Mouse (Mus musculus) cerebellum, postnatal 4 days (tissue): Measurements from ENCODE around the gene Cd5.

Source experiments
- DNase-seq, 2 experiments: peaks; one replicate each; pipeline ENCODE4 v3.0.0; 2022; ENCODE audit warnings: low spot score in 2 of 2, mixed read lengths in 1 of 2

The Cd5 gene

DNA sequence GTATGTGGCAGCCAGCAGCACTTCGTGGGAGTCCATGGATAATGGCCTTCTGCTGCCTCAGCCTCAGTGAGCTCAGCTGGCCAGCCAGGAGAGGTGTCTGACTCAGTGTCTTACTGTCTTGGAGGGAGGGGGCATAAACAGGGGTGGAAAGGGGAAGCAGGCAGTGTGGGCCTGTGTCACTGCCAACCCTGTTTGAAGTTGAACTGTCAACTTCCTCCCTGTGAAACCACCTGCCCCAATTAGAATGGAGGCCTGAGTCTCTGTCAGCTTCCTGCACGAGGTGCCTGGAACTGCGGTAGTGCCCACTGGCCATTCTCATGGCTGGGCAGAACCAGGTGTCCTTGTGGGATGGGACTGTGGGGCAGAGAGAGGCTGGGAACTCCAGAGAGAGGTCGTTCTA, at the start of gene Cd5:
Gene Cd5 (minus strand): TSS at position 192 of the 400 bp plus-strand sequence.
- DNase-seq: no peak

DNA sequence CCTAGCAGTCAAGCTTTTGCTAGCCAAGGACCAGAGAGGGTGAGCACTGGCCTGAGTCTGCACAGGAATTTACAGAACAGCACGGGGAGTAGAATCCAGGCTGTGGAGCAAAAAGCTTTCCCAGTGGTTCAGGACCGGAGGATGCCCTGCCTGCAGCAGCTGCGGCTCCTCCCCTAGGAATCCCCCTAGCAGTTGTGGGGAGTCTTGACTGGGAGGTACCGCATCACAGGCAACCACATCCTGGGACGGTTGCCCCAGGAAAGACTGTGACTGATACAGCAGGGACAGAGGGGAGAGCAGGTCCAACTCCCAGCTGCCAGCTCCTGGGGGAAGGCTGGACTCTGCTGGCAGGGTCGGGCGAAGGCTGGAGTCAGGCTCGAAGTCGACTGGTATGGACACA, 49.4 kb upstream of the Cd5 start:
- no peak for DNase-seq

DNA sequence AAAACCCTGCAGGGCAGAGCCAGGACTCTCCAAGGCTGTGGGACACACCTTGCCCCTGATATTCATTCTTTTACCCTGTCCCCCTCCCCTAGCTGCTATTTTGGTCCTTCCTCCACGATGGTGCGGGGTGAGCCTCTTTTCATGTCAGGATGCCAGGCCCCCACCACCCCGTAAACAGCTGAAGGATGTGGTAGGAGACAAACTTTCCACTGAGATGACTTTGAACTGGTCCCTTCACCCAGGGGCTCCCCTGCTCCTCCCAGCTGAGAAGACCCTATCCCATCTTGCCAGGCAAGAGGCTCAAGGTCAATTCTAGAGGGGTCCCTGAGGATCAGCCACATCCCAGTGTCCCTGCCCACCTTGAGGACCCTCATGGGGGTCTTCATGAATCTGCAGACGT, 48.6 kb upstream of the Cd5 start:
- DNase-seq: no peak

DNA sequence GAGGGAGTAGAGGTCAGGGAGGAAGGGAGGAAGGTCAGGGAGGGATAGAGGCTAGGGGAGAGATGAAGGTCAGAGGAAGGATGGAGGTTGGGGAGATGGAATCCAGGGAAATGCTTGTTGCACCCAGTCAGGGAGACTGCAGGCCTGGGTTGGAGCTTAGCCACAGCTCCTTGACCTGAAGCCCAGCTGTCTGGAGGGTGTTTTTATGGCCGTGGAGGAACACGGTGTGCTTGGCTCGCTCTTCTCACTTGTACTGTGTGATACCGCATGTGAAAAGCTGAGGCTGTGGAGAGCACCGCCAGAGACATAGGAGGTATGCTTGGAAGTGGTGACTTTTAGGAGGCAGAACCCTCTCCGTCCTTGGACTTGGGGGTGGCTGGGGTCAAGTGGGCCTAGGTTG, 48.0 kb upstream of the Cd5 start:
- no peak for DNase-seq

DNA sequence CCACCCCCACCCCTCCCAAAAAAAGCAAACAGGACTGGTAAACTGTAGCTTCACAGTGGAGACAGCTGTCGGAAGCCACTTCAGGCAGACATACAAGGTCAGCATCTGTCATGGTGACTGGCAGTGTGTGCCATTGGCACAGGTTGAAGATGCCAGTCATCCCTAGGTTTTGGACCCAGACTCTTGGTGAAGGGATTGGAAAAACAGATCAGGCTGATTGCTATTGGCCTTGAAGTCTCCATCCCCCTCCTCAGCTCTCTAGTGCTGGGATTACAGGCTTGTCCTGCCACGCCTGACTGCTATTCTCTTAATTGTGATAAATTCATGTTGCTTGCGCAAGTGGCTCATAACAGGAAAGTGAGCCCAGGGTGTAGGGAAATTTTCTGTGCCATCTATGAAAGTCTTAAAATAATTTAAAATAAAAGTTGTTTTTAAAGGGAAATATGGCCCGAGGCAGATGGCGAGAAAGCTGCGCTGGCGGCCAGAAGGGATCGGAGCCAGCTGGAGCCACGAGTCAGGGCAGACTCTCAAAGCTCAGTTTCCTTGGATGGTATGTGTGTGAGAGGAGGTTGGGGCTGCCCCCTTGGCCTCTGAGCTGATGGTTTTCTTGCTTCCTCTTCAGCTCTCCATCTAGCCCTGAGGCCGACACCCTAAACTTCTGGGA, 46.1 kb upstream of the Cd5 start:
- DNase-seq: peak in 1 of 2 experiments; percentile 42

DNA sequence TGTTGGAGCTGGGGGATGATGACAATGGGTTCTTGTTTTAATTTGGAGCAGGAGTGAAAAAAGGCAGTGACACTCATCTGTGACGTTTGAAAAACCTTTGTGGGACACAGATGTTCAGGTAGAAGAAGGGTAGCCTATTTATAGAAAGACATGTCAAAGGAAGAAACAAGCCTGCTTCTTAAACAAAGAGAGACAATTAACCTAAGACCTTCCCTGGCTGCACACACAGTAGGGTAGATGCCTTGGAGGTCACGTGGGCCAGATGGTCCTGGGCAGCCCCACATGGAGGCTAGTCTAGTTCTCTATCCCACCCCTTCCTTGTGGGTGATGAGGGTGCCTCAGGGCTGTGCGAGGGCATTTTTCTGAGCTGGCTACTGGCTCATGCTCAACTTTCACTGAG, 45.3 kb upstream of the Cd5 start:
- no peak for DNase-seq

DNA sequence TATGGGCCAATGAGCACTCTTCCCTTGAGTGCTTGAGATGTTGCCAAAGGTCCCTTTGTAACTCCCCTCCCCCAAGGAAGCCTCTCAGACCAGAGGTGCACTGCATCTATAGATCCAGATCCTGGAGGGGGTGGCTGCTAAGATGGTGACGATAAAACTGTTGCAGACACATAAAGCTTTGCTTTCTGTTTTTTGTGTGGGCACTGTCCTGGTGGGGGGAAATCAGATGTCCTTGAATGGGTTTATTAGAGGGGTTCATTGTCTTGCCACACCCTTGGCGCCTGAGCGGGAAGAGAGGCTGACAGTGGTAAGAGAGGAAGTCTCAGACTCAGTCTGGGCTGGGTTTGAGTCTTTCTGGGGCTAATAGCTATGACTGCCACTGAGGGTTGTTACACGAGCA, 44.4 kb upstream of the Cd5 start:
- no peak for DNase-seq

DNA sequence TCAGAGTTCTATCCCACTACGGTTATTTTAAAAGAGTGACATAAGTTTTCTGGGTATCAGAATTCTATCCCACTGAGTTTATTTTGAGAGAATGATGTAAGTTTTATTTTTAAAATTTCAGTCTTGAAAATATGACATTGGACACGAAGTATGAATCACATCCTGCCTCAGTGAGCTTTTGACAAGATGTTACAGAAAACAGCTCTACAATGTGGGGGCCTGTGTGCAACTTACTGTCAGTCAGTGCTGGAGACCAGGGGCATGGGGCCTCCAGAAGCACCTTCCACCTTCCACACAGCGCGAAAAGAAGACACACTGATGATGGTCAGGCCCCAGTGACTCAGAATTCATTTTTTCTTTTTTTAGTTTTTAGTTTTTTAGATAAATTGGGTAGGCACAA, 42.8 kb upstream of the Cd5 start:
- DNase-seq: no peak

DNA sequence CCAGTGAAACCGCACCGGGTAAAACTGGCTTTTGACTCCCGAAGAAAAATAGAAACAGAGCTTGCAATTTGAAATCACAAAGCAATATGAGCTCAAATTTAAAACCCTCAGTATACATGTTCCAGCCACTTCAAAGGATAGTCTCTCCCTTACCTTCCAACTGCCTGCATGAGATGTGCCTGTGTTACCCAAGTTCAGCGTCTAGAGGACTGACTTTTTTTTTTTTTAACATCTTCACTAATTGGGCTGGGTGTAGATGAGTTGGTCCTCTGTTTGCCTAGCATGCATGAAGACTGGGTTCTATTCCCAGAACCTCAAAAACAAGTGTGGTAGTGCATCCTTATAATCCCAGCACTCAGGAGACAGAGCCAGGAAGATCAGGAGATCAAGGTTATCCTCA, 38.1 kb upstream of the Cd5 start:
- no peak for DNase-seq

DNA sequence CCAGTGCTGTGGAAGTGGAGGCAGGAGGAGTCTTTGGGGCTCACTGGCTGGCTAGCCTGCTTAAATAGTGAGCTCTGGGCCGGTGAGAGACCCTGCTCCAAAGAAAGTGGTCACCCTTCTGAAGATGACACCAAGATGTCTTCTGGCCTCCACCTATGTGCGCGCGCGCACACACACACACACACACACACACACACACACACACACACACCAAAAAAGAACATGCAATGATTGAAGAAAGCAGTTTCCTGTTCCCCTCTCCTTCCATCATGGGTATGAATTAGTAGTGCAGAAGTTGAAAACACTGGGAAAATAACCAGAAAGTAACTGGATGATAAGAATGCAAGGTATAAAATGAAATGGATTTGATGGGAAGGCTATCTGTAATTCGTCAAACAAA, 35.3 kb upstream of the Cd5 start:
- no peak for DNase-seq

DNA sequence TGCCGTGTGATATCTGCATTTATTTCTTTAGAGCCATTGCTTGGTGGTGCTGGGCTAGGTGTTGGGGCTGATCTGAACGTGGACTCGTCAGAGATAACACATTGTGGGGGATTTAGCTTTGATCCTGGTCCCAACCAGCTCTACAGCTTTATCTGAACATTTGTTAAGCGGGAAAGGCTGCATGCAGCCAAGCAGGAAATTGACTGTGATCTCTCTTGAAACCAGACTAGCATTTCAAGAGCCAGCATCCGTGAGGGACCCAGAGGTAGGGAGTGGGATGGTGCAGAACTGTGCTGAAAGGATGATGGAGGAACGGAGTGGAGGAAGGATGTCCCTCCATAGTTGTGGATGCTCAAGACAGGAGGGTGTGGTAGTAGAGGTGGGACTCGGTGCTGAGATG, 34.6 kb upstream of the Cd5 start:
- no peak for DNase-seq

DNA sequence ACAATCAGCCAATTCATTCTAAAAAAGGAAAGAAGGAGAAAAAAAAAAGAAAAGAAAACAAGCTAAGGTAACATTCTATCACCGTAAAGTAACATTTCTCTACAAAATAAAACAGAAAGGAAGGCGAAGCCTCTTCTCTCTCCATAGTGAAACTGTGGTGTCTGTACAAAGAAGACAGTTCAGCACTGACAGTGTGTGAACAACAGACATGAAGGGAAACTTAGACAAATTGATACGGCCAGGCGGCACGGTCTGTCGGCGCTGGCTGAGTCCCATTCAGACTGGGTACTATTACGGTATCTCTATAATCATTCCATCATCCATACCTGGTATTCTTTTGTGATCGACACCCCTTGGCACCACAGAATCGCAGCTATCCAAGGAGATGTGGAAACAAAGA, 34.1 kb upstream of the Cd5 start:
- DNase-seq: no peak

DNA sequence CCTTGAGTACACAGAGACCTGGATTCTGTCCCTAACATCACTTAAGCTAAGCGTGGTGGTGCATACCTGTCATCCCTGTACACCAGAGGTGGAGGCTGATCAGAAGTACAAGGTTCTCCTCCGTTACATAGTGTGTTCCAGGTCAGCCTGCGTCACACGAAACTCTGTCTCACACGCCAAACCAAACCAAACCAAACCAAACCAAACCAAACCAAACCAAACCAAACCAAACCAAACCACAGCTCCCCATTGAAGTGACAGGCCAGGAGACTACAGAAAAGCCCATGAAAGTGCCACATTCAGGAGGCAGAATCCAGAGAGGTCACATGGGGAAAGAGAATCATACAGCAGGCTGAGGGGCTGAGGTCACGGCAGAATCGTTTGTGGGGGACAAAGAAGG, 33.2 kb upstream of the Cd5 start:
- no peak for DNase-seq

DNA sequence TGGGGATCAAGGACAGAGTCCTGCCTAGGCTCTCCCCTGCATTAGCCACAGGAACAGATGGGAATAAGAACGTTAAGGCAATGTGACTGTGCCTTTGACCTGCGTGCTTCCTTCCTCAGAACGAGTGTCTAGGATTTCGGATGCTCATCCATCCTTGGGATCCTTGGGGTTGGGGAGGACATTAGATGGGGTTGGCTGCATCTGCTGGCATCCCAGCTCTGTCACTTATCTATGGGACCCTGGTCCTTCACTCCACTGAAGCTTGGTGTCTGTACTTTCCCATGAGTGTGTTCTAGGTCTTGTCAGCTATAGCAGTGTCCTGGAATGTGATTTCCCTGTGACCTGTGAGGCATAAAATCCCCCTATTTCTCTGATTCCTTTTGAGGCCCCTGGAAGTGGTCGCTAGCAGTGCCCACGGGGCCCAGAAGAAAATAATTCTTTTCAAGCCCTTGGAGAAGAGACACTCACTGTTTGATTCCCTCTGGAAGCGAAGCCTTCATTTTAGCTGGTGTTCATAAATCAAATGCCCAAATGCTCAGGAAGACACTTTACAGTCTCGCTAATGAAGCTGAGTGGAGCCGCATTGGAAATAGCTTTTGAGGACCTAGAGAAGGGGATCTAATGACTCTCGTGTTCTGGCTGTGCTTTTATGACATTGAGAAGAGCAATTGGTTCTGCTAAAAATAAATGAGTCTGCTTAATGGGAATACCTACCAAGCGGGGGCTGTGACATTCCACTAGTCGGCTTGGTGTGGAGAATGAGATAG, 30.8 kb upstream of the Cd5 start:
- no peak for DNase-seq

DNA sequence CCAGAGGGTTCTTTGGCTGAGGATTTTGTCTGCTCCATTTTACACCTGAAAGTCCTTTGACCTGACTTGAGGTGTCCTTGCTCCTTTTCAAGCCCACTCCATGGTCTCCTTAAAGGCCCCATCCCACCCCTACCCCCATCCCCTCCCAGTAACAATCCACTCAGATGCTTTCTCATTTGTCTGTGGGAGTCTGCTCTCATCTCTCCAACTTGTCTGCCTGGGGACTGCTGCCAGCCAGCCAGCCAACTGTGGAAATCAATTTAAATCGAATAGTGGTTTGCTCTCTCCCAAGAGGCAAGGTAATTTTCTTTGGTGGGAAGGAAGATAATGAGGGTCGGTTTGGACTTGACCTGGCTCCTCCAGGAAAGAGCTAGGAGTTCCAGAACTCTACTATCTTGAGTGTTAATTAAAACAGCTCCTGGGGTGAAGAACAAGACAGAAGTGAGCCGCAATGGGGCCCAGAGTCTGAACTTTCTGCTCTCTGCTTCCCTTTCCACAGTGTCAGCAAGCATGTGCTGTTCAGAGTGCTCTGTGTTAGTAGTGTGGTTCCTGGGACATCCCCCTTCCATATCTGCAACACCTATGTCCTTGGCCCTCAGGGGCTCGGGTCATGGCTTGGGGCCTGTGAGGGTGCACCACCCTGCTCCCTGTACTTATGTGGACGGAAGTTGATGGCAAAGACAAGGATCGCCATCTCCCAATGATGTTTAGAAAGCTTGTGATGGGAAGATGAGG, 30.1 kb upstream of the Cd5 start:
- no peak for DNase-seq

DNA sequence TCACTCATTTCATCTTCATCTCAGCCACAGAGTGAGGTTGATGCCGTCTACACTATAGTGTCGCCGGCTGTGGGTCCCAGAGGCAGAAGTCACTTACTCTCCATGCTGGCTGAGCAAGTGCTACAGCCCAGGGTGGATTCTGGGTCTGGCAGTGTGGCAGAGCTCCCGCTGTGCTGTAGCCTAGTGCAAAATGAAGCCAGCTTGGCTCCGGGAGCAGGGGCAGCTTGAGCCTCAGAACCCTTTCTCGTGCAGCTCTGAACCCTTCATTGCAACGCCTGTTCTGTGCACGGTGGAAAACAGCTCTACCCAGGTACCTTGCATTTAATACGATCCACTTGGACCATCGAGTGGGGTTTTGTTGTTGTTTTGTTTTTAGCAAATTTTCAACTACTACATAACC, 28.8 kb upstream of the Cd5 start:
- peak in 1 of 2 experiments; percentile 40 for DNase-seq

DNA sequence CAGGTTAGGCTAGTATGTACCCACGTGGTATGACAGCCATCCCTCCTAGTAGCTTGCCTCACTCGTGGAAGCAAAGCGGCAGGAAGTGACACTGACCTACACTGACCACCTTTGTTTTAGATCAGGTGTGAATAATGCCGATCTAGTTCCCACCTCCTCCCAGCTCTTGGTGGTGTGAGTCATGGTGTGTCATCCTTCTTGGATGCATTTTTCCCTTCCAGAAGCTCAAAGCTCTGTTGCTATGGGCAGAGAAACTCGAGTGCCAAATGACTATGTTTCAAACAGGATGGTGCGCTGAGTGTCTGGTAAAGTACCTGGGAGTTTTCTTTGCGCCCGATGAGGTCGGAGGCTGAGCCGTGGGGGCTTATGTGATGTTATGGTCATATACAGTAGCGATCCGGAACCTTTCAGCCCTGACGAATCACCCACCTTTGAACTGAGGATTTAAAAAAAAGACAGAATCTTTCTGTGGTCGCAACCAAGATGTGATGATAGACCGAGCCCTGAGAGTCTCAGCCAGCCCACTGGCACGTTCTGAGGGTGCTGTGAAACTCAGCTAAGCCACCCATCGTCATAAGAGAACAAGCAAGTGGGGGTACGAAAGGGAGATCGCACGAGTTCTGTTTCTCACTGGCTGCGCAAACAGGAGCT, 24.7 kb upstream of the Cd5 start:
- DNase-seq: no peak

DNA sequence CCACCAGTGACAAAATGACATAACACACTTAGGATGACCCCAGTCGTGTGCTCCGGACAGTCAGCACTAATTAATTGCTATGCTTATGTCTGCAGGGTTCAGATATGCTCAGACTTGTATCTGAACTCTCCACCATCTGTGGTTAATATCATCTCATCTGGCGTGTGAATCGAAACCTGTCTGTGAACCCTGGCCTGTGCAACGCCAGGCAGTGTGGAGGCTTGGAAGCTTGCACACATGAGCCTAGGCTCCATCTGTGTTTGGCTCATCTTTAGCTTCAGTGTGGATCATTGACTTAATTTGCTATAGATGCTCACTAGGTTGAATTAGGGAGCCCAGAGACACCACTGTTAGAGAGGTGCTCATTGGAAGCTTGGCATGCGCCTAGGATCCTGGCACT, 23.7 kb upstream of the Cd5 start:
- DNase-seq: no peak

DNA sequence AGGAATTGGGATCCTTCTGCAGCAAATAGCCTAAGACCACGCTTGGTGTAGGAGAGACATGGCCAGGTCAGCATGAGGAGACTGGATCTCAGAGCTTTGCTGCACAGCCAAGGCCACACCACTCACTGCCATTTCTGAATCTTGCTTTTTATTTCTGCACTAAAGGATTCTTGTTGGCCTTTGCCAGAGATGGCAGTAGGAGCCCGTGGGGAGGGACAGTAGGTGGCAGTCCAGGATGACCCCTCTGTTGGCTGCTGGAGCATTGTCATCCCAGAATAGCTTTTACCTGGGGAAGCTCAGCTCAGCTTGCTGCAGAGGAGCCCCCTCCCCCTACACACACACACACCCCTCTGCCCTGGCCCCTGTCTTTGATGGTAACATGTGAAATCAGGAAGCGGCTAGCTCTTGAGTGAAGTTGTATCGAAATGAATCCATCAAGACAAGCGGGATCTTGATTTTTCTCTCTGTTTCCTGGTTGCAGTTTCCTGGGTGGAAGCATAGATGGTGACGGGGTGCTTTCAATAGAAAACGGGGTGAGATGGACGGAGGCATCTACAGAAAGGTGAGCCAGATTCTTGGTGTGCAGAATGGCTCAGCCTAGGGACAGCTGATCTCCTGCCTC, 23.1 kb upstream of the Cd5 start:
- no peak for DNase-seq

DNA sequence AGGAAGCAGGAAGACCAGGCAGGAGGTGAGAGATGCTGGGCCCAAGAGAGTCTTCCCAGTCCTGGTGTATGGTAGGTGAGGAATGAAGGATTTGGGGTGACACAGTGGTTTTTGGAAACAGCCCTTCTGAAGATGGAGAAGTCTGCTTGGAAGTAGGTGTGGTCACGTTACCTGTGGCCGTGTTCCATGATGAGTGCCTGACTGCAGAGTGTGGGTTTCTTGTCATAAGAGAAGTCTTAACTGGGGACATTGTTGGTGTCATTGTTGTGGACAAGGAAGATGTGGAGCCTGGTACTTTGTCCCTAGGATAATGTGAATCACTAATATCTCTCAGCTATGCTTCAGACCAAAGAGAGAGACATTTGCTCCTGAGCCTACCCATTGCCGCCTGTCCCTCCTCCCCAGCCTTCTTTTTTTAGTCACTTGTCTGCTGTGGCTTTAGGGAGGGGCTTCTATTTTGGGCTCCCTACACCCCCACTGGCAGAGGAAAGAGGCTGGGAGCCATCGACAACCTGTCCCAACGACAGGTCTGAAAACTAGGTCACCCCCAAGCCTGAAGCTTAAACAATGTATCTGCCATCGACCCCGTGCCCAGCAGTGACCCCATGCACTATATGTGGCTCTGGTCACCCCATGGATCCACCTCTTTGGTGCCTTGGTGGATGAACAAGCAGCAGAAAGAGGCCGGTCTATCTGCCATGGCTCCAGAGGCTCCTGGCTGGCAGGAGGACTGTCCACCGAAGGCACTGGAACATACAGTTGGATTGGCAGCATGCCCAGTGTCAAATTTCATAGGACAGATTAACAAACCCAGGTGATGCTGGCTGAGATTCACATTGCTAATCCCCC, 21.4 kb upstream of the Cd5 start:
- DNase-seq: no peak

DNA sequence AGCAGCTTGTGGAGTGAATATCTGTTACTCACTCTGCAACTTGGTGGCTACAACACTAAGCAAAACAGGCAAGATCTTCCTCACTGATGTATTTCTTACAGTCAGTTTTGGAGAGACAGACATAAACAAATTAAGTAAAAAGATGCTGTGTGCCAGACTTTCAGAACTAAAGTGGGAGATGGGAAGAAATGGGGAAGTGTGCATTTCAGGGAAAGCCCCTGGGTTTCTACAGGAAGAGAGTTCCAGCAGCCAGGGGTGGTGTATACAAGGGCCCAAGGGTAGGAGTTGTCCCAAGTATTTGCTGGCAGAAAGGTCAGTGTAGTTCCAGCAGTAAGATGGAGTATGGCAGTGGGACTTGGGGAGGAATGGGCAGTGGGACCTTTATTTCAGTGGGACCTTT, 20.7 kb upstream of the Cd5 start:
- no peak for DNase-seq
